Mouse (Mus musculus): ENCODE results near the gene Chit1.

The Chit1 gene

DNA sequence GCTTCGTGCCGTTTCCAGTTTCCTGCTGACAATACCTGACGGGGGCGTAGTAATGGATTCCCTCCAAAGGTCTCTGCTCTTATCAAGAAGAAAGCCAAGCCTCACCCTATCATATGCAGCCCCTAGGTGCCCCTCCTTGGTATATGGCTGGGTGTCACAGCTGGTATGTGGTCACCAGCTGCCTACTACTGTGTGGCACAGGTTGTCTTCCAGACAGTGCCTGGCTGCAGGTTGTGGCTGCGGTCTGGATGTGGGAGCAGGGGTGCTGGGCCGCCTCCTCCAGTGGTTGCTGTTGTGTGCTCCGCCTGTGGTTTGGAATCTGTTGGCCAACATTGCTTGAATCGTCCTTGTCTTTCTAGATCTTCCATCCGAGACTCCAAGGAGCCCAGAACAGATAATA lies 39.7 kb downstream of the Chit1 start:
- DNase-seq: no peak

DNA sequence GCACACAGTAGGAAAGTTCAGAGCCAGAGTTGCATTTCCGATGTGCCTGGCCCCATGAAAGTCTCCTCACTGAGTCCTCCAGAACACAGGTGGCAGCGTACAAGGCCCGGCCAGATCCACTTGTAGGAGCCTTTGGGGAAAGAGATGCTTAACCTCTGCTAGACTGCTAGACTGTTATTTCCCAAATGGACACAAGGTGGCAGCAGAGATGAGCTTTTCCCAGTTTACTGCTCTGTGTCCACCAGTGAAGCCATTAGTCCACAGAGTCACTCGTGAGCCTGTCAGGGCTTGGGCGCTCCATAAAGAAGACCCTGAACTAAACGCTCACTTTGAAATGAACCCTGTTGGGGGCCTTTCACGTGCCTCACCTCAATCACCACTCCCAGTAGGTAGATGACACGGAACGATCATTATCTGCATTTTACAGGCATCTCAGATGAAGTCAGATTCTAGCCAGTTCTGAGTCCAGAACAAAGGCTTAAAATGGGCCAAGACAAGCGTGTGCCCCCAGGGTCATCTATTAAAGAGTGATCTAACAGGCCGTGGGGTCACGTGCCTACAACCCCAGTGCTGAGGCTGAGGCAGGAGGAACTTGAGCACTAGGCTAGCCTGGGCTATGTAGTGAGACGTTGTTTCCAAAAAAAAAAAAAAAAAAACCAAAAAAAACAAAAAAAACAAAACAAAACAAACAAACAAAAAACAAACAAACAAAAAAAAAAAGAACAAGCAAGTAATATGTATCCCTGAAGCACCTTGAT lies 40.8 kb downstream of the Chit1 start:
- peak; percentile 83 for DNase-seq

DNA sequence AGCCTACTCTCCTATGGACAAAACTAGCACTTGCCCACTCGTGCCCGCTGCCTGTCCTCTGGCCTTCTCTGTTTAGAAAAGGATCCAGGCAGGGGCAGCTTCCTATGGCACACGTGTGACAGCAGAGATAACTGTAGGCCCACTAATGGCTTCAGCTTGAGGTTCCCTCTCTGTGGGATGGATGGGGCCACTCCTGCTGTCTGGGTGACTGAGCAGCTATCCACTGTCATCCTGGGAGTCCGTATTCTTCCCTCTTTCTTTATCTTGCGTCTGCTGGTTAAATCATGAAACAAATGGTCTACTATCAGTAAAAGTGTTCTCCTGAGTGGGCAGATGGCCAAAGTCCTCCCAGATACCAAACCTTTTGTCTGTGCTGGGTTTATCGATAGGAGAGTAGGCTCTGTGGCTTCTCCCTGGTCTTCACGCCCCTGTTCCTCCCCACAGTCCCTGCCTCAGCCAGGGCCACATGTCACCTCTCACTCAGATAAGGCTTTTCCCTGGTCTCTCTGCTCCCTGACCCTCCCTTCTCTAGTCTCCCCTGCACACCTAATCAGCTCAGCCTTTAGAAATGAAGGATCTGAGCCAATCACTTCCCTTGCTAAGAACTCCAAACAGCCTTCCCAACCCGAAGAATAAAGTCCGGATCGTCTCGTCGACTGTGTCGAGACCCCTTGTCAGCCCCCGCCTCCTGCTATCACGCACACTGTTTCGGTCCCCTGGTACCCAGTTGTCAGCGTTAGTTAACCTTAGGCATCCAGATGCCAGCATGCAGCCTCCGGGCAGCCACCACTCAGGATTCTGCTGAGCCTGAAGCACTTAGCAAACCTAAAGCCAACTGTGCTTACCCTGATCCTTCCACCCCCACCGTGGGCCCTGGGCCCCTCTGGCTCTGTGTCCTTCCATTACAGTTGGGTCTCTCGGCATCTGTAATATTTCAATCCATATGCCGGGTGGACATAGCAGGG lies 41.9 kb downstream of the Chit1 start:
- DNase-seq: no peak

DNA sequence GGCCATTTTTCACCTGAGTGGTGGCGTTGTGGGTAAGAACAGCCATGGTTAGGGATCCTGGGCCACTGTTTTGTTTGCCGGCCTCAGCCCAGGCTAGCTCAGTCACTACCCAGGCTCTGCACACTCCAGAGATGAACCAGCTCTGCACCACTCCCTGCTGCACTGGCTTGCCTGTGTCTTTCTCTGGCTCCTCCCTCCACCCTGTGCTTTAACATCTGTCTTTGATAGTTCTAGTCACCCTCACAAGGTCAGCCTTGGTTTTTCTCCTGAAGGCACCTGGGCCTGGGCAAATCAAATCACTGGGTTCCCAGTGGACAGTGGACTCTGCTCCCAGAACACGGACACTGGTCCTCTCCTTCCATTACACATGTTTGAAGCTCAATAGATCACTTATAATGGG lies 43.1 kb downstream of the Chit1 start:
- DNase-seq: no peak

DNA sequence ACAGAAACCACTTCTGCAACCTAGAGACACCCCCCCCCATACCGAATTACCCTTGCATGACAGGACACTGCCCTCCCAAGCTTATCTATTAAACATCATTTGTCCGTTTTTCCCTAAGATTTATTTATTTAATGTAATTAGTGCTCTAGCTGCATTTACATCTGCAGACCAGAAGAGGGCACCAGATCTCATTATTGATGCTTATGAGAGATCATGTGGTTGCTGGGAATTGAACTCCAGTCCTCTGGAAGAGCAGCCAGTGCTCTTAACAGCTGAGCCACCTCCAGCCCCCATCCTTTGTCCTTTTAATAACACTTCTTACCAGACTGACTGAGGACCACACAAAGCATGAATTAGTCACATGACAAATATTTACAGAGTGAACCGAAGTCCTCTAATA lies 43.6 kb downstream of the Chit1 start:
- no peak for DNase-seq

DNA sequence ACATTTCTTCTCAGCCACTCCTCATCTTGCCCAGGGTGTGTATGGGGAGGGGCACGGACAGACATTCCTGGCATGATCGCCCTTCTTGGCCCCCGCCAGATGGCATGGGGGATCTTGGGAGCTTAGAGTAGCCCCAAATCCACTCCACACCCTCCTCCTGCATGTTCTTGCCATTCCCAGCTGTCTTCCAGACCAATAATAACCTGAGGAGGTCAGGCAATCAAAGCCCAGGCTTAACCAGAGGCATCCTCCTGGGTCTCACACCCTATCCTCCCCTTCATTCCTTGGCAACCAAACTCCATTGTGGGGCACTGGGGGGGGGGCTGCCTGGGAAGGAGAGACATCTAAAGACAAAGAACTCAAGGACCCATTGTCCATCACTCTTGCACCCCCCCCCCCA lies 49.4 kb downstream of the Chit1 start:
- DNase-seq: no peak

DNA sequence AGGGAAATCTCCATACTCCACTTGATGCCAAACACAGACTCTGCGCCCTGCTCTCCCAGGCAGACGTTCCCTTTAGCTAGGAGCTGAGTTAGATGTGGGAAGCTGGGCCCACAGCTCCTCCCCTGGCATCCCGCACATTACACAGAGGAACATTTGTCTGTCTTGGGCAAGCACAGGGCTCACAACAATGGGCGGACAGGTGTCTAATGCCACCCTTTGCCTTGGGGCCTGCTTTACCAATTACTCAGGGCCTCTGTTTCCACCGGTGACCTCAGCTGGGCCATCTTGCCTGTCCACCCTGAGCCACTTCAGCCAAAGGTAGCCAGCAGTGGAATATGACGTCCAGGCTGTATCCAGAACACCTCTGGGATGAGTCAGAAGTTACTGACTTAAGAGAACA lies 50.4 kb downstream of the Chit1 start:
- DNase-seq: no peak

DNA sequence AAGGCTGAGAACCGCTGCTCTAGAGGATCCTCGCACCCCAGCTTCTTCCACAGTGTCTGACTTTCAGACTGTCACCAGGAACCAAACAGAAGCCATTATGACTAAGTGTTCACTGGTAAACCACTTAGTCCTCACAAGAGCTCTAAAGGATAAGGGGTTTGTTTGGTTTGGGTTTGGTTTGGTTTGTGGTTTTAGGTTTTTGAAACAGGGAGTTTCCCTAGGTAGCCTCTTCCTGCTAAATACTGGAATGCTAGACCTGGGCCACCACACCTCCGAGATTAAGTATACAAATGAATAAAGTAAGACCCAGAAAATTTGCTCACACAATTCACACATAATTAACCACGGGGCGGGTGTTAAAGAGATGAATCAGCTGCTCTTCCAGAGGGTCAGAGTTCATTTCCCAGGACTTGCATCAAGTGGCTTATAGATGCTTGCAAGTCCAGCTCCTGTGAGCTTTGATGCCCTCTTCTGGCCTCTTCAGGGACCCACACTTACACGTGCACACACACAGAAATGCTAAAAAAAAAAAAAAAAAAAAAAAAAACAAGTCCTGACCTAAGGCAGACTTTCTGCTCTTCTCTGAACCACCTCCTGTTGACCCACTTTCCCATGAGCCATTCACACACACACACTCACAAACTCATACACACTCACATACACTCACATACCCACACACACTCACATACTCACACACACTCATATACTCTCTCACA lies 51.6 kb downstream of the Chit1 start:
- no peak for DNase-seq

DNA sequence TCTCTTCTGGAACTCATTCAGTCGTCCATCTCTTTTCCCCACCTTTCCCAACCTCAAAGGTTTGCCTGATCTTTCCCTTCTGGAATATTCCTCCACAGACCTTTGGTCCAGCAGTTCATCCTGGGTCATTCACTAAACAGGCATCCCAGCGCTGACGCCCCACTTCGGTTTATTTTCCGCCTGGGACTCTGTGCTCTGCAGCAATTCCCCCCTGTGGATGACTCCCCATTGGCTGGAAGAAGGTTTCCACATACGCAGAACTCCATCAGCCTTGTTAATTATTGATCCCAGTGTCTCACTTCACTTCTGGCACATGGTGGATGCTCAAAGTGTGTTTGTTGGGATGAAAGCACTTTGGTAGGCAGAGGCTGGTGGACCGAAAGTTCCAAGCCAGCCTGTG lies 52.4 kb downstream of the Chit1 start:
- no peak for DNase-seq

DNA sequence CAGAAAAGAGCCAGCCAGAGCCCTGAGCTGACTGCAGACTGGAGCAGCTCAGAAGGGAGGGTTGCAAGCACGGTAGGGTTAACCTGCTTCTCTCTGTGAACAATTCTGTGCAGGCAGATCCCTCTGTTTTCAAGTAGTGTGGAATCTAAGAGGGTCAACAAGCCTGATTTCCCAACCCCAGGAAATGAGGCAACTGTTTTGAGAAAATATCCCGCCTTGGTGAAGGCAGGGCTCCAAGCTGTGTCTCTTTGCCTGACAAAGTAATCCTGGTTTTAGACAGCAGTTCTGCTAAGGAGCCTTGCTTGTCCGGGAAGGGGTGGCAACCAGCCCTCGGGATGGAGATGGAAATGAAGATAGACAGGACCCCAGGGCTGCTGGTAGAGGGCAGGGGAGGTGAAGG lies 53.4 kb downstream of the Chit1 start:
- DNase-seq: no peak

DNA sequence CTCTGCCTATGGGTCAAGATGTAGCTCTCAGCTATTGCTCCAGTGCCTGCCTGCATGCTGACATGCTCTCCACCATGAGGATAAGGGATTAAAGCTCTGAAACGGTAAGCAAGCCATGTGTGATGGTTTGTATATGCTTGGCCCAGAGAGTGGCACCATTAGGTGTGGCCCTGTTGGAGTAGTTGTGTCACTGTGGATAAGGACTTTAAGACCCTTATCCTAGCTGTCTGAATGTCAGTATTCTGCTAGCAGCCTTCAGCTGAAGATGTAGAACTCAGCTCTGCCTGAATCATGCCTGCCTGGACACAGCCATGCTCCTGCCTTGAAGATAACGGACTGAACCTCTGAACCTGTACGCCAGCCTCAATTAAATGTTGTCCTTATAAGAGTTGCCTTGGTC lies 55.5 kb downstream of the Chit1 start:
- DNase-seq: no peak

DNA sequence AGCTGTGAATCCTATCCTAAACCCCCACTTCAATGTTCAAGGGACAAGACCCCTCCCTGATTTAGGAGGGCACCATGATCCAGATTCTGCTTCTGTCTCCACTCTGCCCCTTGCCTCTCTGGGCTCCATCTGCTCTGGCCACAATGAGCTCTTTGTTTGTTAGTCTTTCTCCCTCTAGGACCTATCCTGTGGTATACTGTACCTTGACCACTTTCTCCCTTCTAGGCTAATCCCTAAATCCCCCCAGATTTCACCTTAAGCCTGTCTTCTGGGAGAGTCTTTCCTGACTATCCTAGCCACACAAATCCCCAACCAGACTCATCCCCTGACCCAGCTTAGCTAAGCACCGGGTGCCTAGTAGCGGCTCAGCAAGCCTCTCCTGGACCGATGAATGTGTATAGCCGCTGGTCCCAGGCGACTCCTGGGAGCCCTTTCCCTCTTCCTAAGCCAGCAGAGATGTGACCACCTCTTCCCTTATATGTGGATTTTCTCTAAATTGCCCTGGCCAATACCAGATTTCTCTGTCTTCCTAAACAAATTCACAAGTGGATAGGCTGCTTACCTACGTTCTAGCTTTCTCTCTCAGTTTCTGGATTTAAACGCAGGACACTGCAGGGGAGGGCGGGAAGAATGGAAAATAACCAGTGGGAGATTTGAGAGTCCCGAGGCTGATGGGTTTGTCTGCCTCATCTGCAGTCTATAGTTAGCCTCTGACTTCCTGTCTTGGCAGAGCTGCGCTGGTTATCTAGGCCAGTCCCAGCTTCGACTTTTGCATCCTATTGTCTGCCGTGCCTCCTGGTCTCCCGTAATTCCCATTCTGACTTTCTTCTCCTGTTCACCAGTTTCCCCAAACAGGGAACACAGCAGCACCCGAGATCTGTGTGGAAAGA lies 56.6 kb downstream of the Chit1 start:
- peak; percentile 81 for DNase-seq

DNA sequence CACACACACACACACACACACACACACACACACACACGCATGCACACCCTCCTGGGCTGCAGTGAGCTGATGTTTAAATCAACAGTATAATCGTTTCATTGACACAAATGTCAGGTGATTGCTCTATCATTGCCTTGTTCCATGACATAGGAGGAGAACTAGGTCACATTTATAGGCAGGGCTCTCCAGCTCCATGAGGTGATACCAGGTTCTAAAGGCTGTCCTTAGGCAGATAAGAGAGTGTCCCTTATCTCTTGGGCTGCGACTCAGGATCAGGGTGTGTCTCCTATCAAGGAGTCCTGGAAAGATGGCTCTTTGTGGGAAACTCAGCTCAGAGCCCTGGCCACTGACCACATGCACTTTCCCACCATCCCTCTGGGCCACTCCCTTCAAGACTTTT lies 57.5 kb downstream of the Chit1 start:
- DNase-seq: no peak

DNA sequence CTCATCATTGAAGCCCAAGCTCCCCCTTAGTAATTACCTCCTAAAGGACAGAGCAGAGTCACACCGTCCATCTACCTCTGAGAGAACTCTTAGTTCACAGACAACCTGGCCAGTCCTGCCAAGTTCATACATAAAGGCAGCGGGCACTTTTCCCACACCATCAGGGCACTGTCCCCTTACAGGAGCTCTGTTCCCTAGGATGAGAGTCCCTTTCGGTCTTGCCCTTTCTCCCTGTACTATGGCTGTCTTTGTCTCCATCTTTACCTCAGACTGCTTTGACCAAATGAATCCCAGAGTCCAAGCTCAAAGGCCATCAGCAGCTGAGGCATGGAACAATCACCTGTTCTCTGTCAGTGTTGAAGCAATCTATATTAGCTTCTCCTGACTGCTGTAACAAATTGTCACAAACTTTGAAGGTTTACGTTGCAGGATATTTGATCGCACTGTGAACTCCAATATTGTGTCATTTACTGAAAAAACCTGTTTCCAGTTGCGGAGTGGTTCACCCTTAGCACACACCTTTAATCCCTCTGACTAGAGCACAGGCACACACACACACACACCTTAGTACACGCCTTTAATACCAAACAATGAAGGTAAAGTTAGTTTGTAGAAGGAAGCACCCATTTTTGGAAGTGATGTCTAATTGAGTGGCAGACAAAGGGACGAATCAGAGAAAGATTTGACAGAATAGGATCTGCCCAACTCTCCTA lies 58.1 kb downstream of the Chit1 start:
- no peak for DNase-seq

DNA sequence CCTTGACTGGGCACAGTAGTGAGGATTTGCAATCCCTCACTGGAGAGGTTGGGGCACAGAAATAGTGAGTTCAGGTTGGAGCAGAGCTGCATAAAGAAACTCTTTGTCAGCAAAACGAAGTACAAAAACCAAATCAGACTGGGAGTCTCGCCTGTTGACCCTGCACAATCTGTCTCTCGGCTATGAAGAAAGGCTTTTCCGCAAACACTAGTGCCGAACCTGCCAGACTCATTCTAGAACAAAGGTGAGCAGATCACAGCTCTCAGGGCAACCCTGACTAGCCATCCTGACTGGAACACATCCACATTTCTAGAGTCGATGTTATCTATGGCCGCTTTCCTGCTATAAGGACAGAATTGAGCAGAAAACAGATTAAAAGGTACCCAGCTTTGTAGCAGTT lies 62.0 kb downstream of the Chit1 start:
- no peak for DNase-seq

DNA sequence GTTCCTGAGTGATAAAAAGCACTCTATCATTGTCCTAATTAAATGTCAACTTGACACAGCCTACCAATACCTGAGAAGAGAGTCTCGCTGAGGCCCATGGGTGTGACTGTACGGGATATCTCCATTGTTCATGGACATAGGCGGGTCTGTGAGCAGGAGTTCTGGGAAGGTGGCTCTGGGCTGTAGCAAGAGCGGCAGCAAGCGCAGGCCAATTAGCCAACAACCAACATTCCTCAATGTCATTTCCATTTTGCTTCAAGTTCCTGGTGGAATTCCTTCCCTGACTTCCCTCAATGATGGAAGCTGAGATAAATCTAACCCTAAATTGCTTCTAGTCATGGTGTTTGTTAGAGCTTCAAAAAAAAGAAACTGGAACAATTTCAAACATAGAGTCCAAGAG lies 66.9 kb downstream of the Chit1 start:
- no peak for DNase-seq

DNA sequence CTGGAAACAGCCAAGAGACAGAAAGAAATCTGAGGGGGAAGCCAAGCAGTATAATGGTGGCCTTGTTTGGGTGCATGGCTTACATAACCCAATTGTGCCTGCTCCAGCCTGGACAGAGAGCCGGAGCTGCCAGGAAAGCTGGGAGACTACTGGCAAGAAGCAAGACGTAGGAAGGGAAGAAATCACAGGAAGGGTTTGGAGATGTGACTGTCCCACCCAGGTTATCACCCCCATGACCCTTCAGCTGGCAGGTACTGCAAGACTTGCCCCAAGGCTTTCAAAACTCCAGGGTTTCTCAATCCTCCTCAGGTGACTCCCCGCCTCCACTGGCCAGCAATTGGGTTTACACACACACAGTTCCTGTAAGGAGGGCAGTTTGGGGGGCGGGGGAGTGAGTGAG lies 71.0 kb downstream of the Chit1 start, which contains the start of gene Chil1:
TSS of gene Chil1 (plus strand) at position 152 of the 400 bp plus-strand sequence.
- no peak for DNase-seq

DNA sequence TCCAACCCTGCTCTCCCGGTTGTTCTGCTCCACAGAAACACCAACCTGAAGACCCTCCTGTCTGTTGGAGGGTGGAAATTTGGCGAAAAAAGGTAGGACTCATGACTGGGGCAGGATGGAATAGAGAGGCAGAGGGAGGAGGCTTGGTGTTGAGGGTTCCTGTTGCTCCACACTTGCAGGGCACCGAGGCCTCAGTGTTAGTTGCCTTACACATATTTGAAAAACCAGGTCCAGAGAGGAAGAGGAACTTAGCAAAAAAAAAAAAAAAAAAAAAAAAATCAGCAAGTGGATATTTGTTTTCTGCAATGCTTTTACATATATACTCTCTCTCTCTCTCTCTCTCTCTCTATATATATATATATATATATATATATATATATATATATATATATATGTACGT lies 73.0 kb downstream of the Chit1 start:
- DNase-seq: no peak

DNA sequence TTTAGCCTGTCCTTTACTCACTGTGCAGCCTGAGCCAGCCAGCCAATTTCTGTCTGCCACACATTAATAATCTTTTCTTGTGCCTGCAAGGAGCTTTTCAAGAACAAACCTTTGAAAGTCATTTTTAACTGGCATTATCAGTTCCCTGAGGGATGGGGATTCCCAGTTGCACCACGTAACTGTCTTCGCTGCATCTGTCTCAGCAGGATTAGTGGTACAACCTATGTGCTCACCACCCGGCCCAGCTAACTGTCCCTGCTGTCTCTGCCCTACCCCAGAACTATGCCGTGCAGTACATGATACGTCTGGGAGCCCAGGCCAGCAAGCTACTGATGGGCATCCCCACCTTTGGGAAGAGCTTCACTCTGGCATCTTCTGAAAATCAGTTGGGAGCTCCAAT lies 77.2 kb downstream of the Chit1 start:
- DNase-seq: no peak

DNA sequence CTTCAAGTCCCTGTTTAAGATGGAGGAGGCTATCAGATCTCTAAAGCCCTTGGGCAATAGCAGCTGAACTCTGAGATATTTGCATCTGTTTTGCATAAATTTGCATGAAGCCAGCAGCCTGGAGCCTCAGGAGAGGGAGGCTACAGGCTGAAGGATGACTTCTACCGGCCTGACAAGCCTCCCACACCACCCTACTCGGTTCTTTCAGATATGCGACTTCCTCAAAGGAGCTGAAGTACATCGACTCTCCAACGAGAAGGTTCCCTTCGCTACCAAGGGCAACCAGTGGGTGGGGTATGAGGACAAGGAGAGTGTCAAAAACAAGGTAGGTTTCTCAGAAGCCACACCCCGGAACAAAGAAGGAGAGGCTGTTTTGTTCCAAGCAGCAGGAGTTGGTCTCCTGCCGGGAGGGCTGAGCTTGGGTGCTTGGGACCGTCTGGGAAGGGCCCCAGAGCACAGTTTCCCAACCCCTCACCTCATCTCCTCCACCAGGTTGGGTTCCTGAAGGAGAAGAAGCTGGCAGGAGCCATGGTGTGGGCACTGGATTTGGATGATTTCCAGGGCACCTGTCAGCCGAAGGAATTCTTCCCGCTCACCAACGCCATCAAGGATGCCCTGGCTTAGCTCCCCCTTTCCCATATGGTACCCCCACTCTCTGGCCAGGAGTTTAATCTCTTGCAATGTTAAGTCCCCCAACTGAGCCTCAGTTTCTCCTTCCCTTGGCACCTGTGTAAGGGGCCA lies 78.1 kb downstream of the Chit1 start:
- peak; percentile 60 for DNase-seq

DNA sequence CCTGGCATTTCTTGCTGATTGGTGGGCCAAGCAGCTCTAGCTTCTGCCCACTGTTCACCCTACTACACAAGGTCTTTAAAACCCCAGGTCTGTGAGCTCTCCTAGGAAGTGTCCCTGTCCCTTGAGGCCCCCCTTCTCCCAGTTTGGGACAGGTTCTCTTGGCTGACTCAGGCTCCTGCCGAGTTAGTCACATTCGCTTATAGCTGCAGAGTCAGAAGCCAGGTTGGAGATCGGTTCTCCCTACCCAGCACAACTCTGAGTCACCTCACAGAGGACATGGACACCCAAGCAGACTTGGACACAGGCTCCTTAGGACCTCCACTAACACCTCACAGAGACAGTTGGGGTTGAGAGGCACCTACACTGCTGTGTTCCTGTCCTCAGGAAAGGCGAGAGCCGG lies 80.2 kb downstream of the Chit1 start:
- DNase-seq: peak; percentile 18

Data from cerebellum, adult 11-12 months (tissue).